10 mouse cellular contexts compared by ENCODE assay signal in the genomic region with DNA sequence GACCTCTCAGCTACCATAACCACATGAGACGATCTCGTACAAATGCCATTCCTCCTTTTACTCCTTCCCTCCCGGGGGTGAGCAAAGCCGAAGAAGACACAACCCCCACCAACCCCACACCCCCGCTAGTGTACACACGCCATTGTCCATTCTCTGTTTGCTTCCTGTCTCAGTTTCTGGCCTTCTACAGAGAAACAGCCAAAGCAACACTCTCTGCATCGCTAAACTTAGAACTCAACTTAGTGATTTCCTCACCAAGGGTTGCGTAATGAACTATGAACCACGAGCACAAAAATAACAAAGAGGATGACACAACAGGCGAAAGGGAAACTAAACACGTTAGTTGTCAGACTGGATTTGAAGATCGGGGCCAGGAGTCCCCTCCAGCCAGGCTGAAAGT. TPM values are rescaled to one million over a fixed set of nuclear protein-coding genes. Genes with fewer than 3 reads are reported as not detected.
DNase-seq lines count a peak whose midpoint lies in the region; ATAC-seq and TF ChIP-seq lines count a peak whose summit lies in the region.
"Had no signal": no experiment of that assay in that cellular context is flagged by ENCODE, and none has a peak within 500 bp of the region (broad histone marks: within the 10 kb centered on the region; RNA-seq: fewer than 3 reads in every experiment).

No protein-coding gene starts in this region.

- H3K27ac ChIP-seq in liver, postnatal 0 days (ENCODE audit: low read depth): peak overlapping the region; percentile 83
- H3K27ac ChIP-seq: limb, embryonic 15.5 days had no signal

- no peaks in the 10 kb centered on the region for H3K36me3 ChIP-seq in liver, postnatal 0 days (replicated peaks; ENCODE audit: insufficient read depth, low read length)
- H3K36me3 ChIP-seq: limb, embryonic 15.5 days had no signal

- H3K4me3 ChIP-seq in liver, postnatal 0 days (ENCODE audit: low read depth, low read length): peak overlapping the region; percentile 17; the same call in 1 of the 2 replicates
- H3K4me3 ChIP-seq: limb, embryonic 15.5 days had no signal

- peak; percentile 75 for ATAC-seq in liver, postnatal 0 days

- DNase-seq in spleen, postnatal 36 days (ENCODE audit: low spot score in 2 of 2): peak; percentile 3 to 28
- DNase-seq in spleen, postnatal 14 days (ENCODE audit: low spot score in 2 of 2): no peak
- peak; percentile 99 for DNase-seq in gonadal fat pad, adult 2 months (ENCODE audit: low read depth)
- peak; percentile 29 for DNase-seq in liver, postnatal 0 days
- DNase-seq in telencephalon, adult 2 months (ENCODE audit: low read depth, low spot score): peak; percentile 13
- no peak for DNase-seq in neural tube, embryonic 10.5 days (ENCODE audit: extremely low spot score, low spot score)
- DNase-seq in cerebellum, adult 8-10 months: no peak
- DNase-seq: embryo, embryonic 11 days had no signal

- WGBS in liver, postnatal 0 days (ENCODE audit: insufficient replicate concordance): 11% methylated on average over 12 of the region's 12 CpGs

- no peaks in the 10 kb centered on the region for H3K27me3 ChIP-seq in liver, postnatal 0 days (ENCODE audit: insufficient read depth, low read length)
- H3K27me3 ChIP-seq: limb, embryonic 15.5 days had no signal

- H3K4me1 ChIP-seq in liver, postnatal 0 days (ENCODE audit: insufficient read depth): peaks cover 8% of the 10 kb centered on the region
- H3K4me1 ChIP-seq: limb, embryonic 15.5 days had no signal

- peak; percentile 69; the same call in 1 of the 2 replicates for TF ChIP-seq EP300 in liver, postnatal 0 days (IDR thresholded peaks at IDR 0.05; ENCODE audit: low read depth)

- H3K9me3 ChIP-seq in liver, postnatal 0 days (ENCODE audit: low read length): no peaks in the 10 kb centered on the region
- H3K9me3 ChIP-seq: limb, embryonic 15.5 days had no signal

- 0 out of 2 replicates have a peak overlapping the region, but pooled peaks have one; percentile 35 for H3K9ac ChIP-seq in liver, postnatal 0 days (replicated peaks)
- H3K9ac ChIP-seq: limb, embryonic 15.5 days had no signal

- H3K4me2 ChIP-seq in liver, postnatal 0 days (ENCODE audit: low read depth, low read length): peak overlapping the region; percentile 63
- H3K4me2 ChIP-seq: limb, embryonic 15.5 days had no signal

- TF ChIP-seq CTCF in liver, postnatal 0 days (IDR thresholded peaks at IDR 0.05; ENCODE audit: low read depth): no peak

RNA-seq across cellular contexts. Expression of a gene that starts 14.8 kb away (rescaled TPM):
- polyA plus RNA-seq in gonadal fat pad, adult 2 months (2012; rRNA removed): not detected in 2 replicates
- not detected in 2 replicates for polyA plus RNA-seq in liver, postnatal 0 days (2015; fragmentation: Nextera tagmentation; extraction: Ambion mirVana)
- polyA plus RNA-seq: limb, embryonic 15.5 days; testis, adult 2 months had no signal

RNA-seq across cellular contexts. Expression of a gene that starts 20.7 kb away (rescaled TPM):
- not detected in 2 replicates for polyA plus RNA-seq in gonadal fat pad, adult 2 months (2012; rRNA removed)
- not detected in 2 replicates for polyA plus RNA-seq in liver, postnatal 0 days (2015; fragmentation: Nextera tagmentation; extraction: Ambion mirVana)
- polyA plus RNA-seq: limb, embryonic 15.5 days; testis, adult 2 months had no signal

RNA-seq across cellular contexts. Expression of a gene that starts 34.3 kb away (rescaled TPM):
- not detected in 2 replicates for polyA plus RNA-seq in gonadal fat pad, adult 2 months (2012; rRNA removed)
- polyA plus RNA-seq in liver, postnatal 0 days (2015; fragmentation: Nextera tagmentation; extraction: Ambion mirVana): not detected in 2 replicates
- polyA plus RNA-seq: limb, embryonic 15.5 days; testis, adult 2 months had no signal

RNA-seq across cellular contexts. Expression of a gene that starts 54.9 kb away (rescaled TPM):
- polyA plus RNA-seq in gonadal fat pad, adult 2 months (2012; rRNA removed): not detected in 2 replicates
- not detected in 2 replicates for polyA plus RNA-seq in liver, postnatal 0 days (2015; fragmentation: Nextera tagmentation; extraction: Ambion mirVana)
- polyA plus RNA-seq: limb, embryonic 15.5 days; testis, adult 2 months had no signal

Comparison
In these comparisons a context has a peak if more than half of its experiments do, and no peak if none do; other contexts are left out.
1. DNase-seq: peak in spleen, postnatal 36 days (2 of 2), gonadal fat pad, adult 2 months (single experiment), liver, postnatal 0 days (single experiment) and telencephalon, adult 2 months (single experiment); none in spleen, postnatal 14 days (0 of 2), neural tube, embryonic 10.5 days (single experiment) and cerebellum, adult 8-10 months (single experiment).